Mouse (Mus musculus): ENCODE measurements at regions not wholly inside any gene's neighbourhood (a gene's known extent, or its start where the extent isn't known, plus 50 kb on each side); places are given as distances from the start of the nearest gene placed in this dataset.

GRCm38 (mm10) chr4:92574586-92574985 is 383.0 kb upstream of the Gm12666 start:
- CTCF ChIA-PET, result no interaction called here
- POLR2A ChIA-PET, result no interaction called here

DNA sequence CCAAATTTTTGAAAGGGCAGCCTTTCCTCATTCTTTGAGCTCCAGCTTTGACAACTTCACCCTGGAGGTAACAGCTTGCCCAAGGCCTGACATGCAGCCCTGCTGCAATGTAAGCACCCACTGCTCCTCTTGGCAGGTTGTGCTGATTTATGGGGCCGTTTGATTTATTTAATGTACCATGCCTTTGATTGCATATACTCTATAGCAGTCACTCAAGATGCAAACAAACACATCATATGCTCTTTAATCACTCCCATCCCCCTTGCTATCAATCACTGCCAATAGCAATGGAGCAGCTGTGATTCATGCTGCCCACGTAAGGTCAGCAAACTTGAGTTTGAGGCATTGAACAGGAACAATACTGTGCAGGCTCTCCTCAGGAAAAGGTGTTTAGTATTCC is 373.8 kb upstream of the Gm12666 start:
- ChIA-PET CTCF (no interaction called here), POLR2A (no interaction called here)

DNA sequence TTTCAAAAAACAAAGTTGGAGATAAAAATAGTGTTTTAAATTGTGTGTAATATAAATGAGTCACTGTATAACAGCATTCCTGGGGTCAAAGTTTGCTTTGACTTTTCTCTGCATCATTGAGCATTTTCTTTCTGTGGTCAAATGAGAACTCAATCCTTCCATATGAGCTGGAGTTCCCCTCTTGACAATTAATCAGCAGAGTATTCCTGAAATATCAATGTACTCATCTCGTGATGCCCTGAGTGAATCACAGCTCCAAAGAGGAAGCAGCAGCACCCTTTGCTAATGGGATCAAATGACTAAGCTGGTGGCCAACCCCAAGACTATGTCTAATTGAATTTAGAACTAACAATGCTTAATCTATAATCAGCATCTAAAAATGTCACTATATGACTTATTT is 363.6 kb upstream of the Gm12666 start:
- POLR2A ChIA-PET, result interaction anchor here in 1 of 4 experiments (0.7 kb wide), 1 partner anchor 223 kb away, joined by 3 read pairs; no protein-coding TSS in a partner anchor
- CTCF ChIA-PET, result no interaction called here

DNA sequence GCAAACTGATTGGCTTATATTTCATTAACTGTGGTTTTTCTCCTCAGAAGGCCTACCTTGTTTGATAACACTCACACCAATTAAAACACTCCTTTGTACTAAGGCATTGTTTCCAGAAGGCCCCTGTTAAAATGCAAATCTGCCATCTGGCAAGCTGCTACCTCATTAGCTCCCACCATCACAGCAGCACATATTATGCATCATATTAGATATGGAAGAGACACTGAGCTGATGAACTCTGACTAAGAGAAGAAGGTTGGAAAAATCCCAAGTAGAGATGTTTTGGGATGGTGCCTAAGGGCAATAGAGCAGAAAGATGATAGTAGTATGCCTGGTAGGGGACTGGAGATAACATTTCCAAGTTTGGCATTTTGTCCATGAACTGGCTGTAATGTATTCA is 350.5 kb upstream of the Gm12666 start:
- ChIA-PET CTCF (no interaction called here), POLR2A (no interaction called here)

DNA sequence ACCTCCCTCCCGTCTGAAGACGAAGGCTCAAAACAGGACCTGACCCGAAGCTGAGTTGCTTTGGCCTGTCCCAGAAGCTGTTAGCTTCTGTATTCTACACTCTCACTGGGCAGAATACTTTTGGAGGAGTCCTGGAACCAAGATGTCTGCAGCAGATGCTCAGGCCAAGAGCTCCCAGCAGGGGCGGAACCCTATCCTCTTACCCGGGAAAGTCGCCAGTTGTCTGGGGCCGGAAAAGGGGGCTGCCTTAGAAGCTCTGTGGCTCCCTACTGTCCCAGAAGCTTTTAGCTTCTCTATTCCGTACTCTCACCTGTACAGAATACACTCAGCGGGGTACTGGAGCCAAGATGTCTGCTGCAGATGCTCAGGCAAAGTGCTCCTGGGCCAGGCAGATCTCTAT is 346.7 kb upstream of the Gm12666 start:
- ChIA-PET POLR2A (no interaction called here), CTCF (no interaction called here)

DNA sequence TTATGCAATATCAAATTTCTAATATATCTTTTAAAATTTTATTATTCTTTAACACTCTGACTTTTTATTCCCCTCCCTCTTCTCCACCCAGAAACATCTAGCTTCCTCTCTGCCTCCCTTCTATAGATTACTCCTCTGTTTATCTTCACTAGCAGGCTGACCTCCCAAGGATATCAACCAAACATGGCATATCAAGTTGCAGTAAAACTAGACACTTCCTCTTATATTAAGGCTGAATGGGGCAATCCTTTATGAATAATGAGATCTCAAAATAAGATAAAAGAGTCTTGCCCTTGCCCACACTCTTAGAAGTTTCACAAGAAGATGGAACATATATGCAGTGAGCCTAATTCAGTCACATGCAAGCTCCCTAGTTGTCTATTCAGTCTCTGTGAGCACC is 310.5 kb upstream of the Gm12666 start:
- ChIA-PET CTCF (no interaction called here), POLR2A (no interaction called here)

DNA sequence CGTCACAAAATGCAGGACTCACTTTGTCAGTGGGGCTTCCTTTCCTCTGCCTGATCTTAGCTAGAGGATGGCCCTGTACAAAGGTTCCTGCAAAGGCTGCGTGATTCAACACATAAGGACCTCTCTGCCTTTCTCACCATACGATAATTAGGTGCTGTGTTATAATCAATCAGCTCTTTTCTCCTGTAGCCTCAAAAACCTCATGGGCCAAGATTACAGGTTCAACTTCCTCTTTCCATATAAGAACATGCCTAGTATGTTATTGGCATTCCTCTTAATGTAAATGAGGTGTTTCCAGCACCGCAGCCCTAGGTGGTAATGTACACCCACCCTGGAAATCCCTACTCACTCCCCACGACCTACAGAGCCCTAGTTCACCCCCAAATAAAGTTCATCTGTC is 308.6 kb upstream of the Gm12666 start:
- ChIA-PET CTCF (no interaction called here), POLR2A (no interaction called here)

DNA sequence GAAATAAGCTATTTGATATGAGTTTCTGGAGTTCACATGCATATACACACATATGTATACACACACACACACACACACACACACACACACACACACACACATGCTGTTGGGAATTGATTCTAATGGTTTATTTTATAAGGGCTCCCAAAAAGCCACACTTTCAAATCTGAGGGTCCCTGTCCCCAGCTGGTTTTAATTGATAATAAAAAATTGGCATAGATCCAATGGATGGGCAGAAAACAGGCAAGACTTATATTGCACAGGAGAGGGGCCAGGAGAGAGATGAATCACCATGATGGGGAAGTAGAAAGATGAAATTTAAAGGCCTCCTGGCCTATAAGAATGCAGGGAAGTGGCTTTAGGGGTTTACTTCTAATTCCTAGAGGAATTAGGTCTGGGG is 295.1 kb upstream of the Gm12666 start:
- ChIA-PET CTCF (no interaction called here), POLR2A (no interaction called here)

- CTCF ChIA-PET, result no interaction called here
- POLR2A ChIA-PET, result no interaction called here
These were observed 266.6 kb upstream of the Gm12666 start for GRCm38 (mm10) chr4:92458186-92458585.

Data from embryonic stem cell, embryonic (primary cell).